Mouse (Mus musculus): ENCODE measurements around the gene Supt4a.

The Supt4a gene

GRCm38 (mm10) chr11:87725964-87726562, 11.3 kb upstream of the Supt4a start:
- DNase-seq (ENCODE audit: low spot score in 2 of 2): peak; percentile 78 to 80

GRCm38 (mm10) chr11:87727021-87727420, 10.3 kb upstream of the Supt4a start:
- DNase-seq (ENCODE audit: low spot score in 2 of 2): no peak

GRCm38 (mm10) chr11:87727471-87727870, 9.9 kb upstream of the Supt4a start:
- DNase-seq (ENCODE audit: low spot score in 2 of 2): no peak

- DNase-seq (ENCODE audit: low spot score in 2 of 2): no peak
Measured at GRCm38 (mm10) chr11:87728850-87729592, 8.3 kb upstream of the Supt4a start.

- DNase-seq (ENCODE audit: low spot score in 2 of 2): no peak
Measured at GRCm38 (mm10) chr11:87729593-87730185, 7.7 kb upstream of the Supt4a start.

GRCm38 (mm10) chr11:87730652-87731310, 6.6 kb upstream of the Supt4a start:
- no peak for DNase-seq (ENCODE audit: low spot score in 2 of 2)

- no peak for DNase-seq (ENCODE audit: low spot score in 2 of 2)
Measured at GRCm38 (mm10) chr11:87734346-87734745, 3.0 kb upstream of the Supt4a start.

GRCm38 (mm10) chr11:87735691-87736090, 1.7 kb upstream of the Supt4a start:
- DNase-seq (ENCODE audit: low spot score in 2 of 2): no peak

GRCm38 (mm10) chr11:87736647-87737134, 661 bp upstream of the Supt4a start:
- peak; percentile 83 to 88 for DNase-seq (ENCODE audit: low spot score in 2 of 2)

GRCm38 (mm10) chr11:87743691-87744090, 6.3 kb downstream of the Supt4a start:
- no peak for DNase-seq (ENCODE audit: low spot score in 2 of 2)

- peak; percentile 54 to 68 for DNase-seq (ENCODE audit: low spot score in 2 of 2)
Measured at GRCm38 (mm10) chr11:87744964-87745363, 7.6 kb downstream of the Supt4a start.

GRCm38 (mm10) chr11:87745632-87746555, 8.5 kb downstream of the Supt4a start:
- no peak for DNase-seq (ENCODE audit: low spot score in 2 of 2)

- DNase-seq (ENCODE audit: low spot score in 2 of 2): no peak
Measured at GRCm38 (mm10) chr11:87747312-87747711, 10.0 kb downstream of the Supt4a start.

- no peak for DNase-seq (ENCODE audit: low spot score in 2 of 2)
Measured at GRCm38 (mm10) chr11:87747716-87748115, 10.4 kb downstream of the Supt4a start.

GRCm38 (mm10) chr11:87748132-87749119, 11.1 kb downstream of the Supt4a start:
- DNase-seq (ENCODE audit: low spot score in 2 of 2): peak; percentile 87 to 91

GRCm38 (mm10) chr11:87749192-87750042, 12.1 kb downstream of the Supt4a start:
- peak; percentile 91 to 92 for DNase-seq (ENCODE audit: low spot score in 2 of 2)

- peak; percentile 73 to 84 for DNase-seq (ENCODE audit: low spot score in 2 of 2)
Measured at GRCm38 (mm10) chr11:87750043-87750421, 12.7 kb downstream of the Supt4a start.

GRCm38 (mm10) chr11:87750521-87750920, 13.2 kb downstream of the Supt4a start:
- DNase-seq (ENCODE audit: low spot score in 2 of 2): peak in 1 of 2 experiments; percentile 71

- DNase-seq (ENCODE audit: low spot score in 2 of 2): peak in 1 of 2 experiments; percentile 83
Measured at GRCm38 (mm10) chr11:87751031-87751430, 13.7 kb downstream of the Supt4a start.
